Mouse (Mus musculus) kidney, postnatal 10 days (tissue): ENCODE results near the gene Ccdc50.
A peak's percentile ranks its signal among the peaks of the same experiment; 100 is the strongest.

ENCODE experiments used
- DNase-seq: peaks from one replicate; pipeline ENCODE4 v3.0.0; 2021; ENCODE audit warnings: mixed read lengths

Gene Ccdc50

GRCm38 (mm10) chr16:27395251-27396037, 6.8 kb downstream of the Ccdc50 start:
- DNase-seq: no peak

- no peak for DNase-seq
Measured at GRCm38 (mm10) chr16:27396951-27397350, 8.3 kb downstream of the Ccdc50 start.

DNA sequence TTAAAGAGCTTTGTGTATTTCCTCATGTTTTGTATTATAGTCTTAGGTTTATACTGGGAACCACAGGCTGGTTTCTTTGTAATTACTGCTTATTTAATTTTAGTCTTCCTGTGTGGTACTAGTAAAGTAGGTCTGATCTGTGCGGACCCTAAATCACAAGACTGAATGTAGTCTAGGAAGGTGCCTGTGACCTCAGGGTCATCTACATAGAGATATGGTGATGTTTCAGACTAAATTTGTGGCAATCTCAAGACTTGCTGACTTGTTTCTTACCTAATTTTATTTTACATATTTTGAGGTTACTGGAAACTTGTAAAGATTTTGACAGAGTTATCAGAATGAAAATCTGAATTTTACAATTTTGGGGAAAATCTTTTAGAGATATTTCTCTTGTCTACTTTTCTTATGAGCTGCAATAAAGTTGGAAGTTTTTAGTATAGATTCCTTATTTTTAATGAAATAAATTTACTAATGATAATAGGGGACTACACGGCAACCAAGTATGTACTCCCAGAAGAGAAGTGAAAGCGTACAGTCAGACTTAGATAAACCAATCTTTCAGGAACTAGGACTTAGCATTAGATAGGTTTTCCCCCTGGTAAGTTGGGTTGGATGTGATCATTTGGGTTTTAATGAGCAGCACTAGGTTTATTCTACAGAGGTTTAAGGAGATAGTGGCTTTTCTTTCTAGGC, 10.5 kb downstream of the Ccdc50 start:
- no peak for DNase-seq

GRCm38 (mm10) chr16:27399719-27400253, 11.1 kb downstream of the Ccdc50 start:
- DNase-seq: no peak

GRCm38 (mm10) chr16:27401579-27401978, 12.9 kb downstream of the Ccdc50 start:
- DNase-seq: no peak

GRCm38 (mm10) chr16:27404107-27404506, 15.4 kb downstream of the Ccdc50 start:
- no peak for DNase-seq

- DNase-seq: no peak
Measured at GRCm38 (mm10) chr16:27416937-27417584, 28.4 kb downstream of the Ccdc50 start.

DNA sequence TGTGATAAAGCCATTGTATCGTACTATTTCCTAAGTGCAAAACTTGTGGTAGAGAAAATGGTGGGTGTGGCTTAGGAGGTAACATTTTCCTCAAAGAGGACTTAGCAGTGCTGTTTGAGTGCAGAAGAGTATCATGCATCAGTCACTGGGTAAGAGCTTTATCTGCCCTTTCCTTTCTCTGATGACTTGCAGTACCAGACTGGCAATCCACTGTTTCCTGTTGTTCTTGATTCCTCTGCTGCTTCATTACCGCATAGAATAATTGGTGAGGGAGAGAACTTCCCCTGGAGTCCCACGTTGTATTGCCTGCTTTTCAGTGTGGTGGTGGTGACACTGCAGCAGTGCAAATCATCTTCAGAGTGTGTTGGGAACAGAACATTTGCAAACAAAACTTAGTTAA, 29.0 kb downstream of the Ccdc50 start:
- DNase-seq: no peak

GRCm38 (mm10) chr16:27420982-27421381, 32.3 kb downstream of the Ccdc50 start:
- DNase-seq: no peak

- DNase-seq: no peak
Measured at GRCm38 (mm10) chr16:27435034-27435433, 46.4 kb downstream of the Ccdc50 start.

DNA sequence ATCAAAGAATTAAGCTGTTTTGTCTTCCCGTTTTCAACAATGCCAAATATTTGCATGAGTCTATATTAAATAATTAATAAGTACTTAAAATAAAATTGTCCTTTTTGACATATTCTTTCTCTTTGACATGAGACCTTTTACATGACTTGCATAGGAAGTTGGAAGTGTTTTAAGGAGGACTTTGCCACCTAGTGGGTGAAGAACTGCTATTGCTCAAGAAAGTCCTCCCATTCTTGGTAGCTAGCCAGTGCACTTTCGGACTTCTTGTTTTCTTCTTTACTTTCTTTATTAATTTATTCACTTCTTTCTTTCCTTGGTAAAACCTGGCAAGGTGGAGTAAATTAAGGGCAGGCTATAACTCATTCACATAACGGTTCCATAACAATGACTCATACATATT, 55.3 kb downstream of the Ccdc50 start:
- DNase-seq: no peak

DNA sequence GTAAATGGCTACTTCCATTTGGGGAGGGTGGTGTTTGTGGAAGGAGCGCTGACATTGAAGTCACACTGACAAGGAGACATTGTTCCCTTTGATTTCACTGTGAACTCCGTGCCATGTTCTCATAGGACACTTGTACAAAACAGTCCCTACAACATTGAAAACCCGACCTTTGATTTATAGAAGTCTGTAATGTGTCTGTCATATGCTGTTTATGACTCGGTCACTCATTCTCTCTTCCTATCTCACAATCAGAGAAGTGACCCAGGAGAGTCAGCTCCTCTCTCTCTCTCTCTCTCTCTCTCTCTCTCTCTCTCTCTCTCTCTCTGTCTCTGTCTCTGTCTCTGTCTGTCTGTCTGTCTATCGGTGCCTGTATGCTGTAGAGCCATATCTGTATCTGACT, 60.7 kb downstream of the Ccdc50 start:
- no peak for DNase-seq

GRCm38 (mm10) chr16:27450655-27451054, 62.0 kb downstream of the Ccdc50 start:
- no peak for DNase-seq

GRCm38 (mm10) chr16:27453396-27453795, 64.7 kb downstream of the Ccdc50 start:
- peak; percentile 72 for DNase-seq

DNA sequence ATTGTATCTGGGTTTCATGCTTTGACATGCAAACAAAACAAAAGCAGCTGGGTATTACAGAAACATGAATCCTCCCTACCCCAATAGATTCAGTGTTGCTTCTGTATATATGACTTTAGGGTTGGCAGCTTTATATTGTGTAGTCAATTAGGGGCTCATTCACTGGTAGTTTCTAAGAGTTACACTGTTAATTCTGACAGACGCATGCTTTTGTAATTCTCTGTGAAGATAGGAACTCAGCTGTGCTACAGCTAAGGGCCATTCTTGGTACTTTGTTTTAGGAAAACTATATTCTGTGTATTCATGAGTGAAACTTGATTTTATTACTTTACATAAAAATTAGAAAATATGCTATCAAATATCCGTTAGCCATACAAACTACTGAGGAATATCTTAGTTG, 65.2 kb downstream of the Ccdc50 start:
- DNase-seq: no peak

- peak; percentile 89 for DNase-seq
Measured at GRCm38 (mm10) chr16:27457273-27457672, 68.6 kb downstream of the Ccdc50 start.

DNA sequence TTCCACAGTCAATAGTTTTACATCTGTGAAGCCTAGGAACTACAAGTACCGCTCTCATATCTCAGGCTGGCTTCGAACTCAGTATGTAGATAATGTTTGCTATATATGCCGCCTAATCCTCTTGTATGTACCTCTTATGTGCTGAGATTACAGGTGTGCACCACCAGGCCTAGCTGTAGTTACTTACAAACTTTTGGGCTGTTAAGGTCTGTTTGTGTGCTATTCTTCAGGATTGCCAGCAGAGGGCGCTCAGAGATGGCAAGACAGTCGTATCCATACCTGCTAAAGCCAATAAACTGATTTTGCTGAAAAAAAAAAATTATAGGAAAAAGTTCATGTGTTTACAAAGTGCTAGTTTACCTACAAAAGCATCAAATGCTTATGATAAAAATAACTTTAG, 80.1 kb downstream of the Ccdc50 start:
- peak; percentile 34 for DNase-seq

- DNase-seq: no peak
Measured at GRCm38 (mm10) chr16:27471389-27471788, 82.7 kb downstream of the Ccdc50 start.

DNA sequence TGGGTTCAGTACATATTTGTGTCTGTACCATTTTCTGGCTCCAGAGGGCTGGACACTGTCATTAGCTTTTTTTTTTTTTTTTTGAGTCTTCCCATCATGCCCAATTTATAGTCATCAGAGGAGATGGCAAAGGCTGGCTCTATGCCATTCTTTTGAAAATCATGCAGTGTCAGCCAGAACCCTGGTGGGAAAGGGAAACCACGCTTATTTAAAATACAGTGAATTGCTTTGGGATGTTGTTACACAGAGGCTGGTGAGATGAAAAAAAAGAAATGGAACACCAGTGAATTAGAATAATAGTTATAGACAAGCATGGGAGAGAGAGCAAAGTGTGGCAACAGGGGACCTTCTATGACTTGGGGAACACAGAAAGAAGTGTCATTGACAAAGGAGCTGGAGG, 95.2 kb downstream of the Ccdc50 start:
- no peak for DNase-seq
